Mouse (Mus musculus) intestine, postnatal 0 days (tissue): ENCODE measurements at regions not wholly inside any gene's neighbourhood (a gene's known extent, or its start where the extent isn't known, plus 50 kb on each side); places are given as distances from the start of the nearest gene placed in this dataset.
"Not testable (repeated sequence)": the region's sequence is repeated elsewhere in the genome, so short reads cannot be mapped to it uniquely, and the experiment has no call there.

Source experiments
- ATAC-seq: fragments of 200-750 bp; cut with Nextera tagmentation; 2 replicates; pipeline ENCODE4 v1.8.0; 2017; ENCODE audit warnings: mild to moderate bottlenecking, moderate TSS enrichment, moderate library complexity
- H3K27ac ChIP-seq: fragments of 300-500 bp; sonication (generic); 2 replicates; pipeline ENCODE4 v1.5.1; 2014; ENCODE audit warnings: mild to moderate bottlenecking, low read depth, low read length, moderate library complexity
- H3K27me3 ChIP-seq: fragments of 300-500 bp; sonication (generic); replicated peaks from 2 replicates; pipeline ENCODE4 v1.6.1; 2014; ENCODE audit warnings: low read length, mixed read lengths; ENCODE audit not compliant: control insufficient read depth, insufficient read depth
- H3K36me3 ChIP-seq: fragments of 300-500 bp; sonication (generic); 2 replicates; pipeline ENCODE4 v1.6.1; 2014; ENCODE audit warnings: mild to moderate bottlenecking, moderate library complexity; ENCODE audit not compliant: control insufficient read depth, insufficient read depth
- H3K4me1 ChIP-seq: fragments of 300-500 bp; sonication (generic); replicated peaks from 2 replicates; pipeline ENCODE4 v1.6.1; 2014; ENCODE audit warnings: antibody characterized with exemption, low read length, mixed read lengths; ENCODE audit not compliant: control insufficient read depth, insufficient read depth
- H3K4me2 ChIP-seq: fragments of 300-500 bp; sonication (generic); replicated peaks from 2 replicates; pipeline ENCODE4 v1.6.1; 2014; ENCODE audit warnings: low read depth, mild to moderate bottlenecking, moderate library complexity
- H3K4me3 ChIP-seq: fragments of 300-500 bp; sonication (generic); 2 replicates; pipeline ENCODE4 v1.5.1; 2014; ENCODE audit warnings: low read depth, low read length
- H3K9ac ChIP-seq: fragments of 300-500 bp; sonication (generic); 2 replicates; pipeline ENCODE4 v1.6.1; 2014; ENCODE audit warnings: mild to moderate bottlenecking, low read depth, low read length
- H3K9me3 ChIP-seq: fragments of 300-500 bp; sonication (generic); 2 replicates; pipeline ENCODE4 v1.6.1; 2016; ENCODE audit warnings: mixed run types; ENCODE audit not compliant: control insufficient read depth
- CTCF ChIP-seq: sonication (generic); IDR thresholded peaks from 2 replicates; pipeline ENCODE4 v1.5.1; 2016; ENCODE audit warnings: low read depth, mild to moderate bottlenecking, control low read depth, antibody characterized with exemption, moderate library complexity
- WGBS: fragments of 180-500 bp; shearing (Covaris S2); extraction: QIAGEN DNeasy Blood & Tissue Kit; methylation state at CpG from one replicate; pipeline ENCODE4 v1.1.7; 2014; 5-methylcytosine and 5-hydroxymethylcytosine counted together

DNA sequence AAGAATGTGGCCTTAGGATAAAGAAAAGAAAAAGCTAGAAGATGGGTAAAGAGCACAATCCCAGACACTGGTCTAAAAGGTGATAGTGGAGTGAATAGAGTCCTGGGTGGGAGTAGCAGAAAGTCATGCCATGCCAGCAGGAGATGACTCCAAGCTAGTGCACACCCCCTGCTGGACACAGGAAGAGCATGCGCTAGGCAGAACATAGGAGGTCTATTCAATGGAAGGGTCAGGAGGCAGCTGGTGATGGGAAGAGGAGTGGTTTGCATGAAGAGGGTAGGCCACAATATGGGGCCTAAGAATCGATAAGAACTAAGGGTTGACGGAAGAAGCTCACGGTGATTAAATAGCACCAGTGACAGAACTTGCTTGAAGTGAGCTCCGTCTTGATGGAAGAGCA, 119.3 kb upstream of the Zfp746 start:
- no peaks in the 10 kb centered on the region for H3K4me1 ChIP-seq
- no peak for ATAC-seq
- H3K4me2 ChIP-seq: no peak overlapping the region
- 92% methylated on average over 5 of the region's 5 CpGs for WGBS
- peak; percentile 44 for TF ChIP-seq CTCF
- no peaks in the 10 kb centered on the region for H3K36me3 ChIP-seq
- no peaks in the 10 kb centered on the region for H3K9me3 ChIP-seq
- H3K4me3 ChIP-seq: no peak overlapping the region
- H3K27me3 ChIP-seq: no peaks in the 10 kb centered on the region
- no peak overlapping the region for H3K9ac ChIP-seq
- no peak overlapping the region for H3K27ac ChIP-seq

DNA sequence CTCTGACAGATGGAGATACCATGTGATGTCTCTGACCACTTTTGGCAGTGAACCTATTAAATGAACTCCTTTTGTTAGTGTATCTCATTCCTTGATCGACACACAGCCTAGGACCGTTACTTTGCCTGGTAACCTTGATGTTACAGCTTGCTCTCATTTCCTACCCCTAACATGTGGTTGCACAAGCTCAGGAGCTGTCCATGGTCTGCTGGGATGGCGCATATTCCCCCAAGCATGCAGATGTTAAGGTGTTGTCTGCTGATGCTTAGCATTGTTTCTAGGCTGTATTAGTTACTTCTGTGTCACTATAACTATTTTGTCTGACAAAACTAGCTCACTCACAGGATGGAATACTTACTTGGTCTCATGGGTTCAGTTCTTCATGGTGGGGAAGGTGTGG, 113.6 kb upstream of the Zfp746 start:
- Histone ChIP-seq H3K27me3 (no peaks in the 10 kb centered on the region), H3K9ac (no peak overlapping the region), H3K4me3 (no peak overlapping the region), H3K4me2 (no peak overlapping the region), H3K27ac (no peak overlapping the region), H3K9me3 (no peaks in the 10 kb centered on the region), H3K36me3 (no peaks in the 10 kb centered on the region), H3K4me1 (no peaks in the 10 kb centered on the region)
- WGBS: 48% methylated on average over 3 of the region's 3 CpGs
- no peak for ATAC-seq
- TF ChIP-seq CTCF: no peak

DNA sequence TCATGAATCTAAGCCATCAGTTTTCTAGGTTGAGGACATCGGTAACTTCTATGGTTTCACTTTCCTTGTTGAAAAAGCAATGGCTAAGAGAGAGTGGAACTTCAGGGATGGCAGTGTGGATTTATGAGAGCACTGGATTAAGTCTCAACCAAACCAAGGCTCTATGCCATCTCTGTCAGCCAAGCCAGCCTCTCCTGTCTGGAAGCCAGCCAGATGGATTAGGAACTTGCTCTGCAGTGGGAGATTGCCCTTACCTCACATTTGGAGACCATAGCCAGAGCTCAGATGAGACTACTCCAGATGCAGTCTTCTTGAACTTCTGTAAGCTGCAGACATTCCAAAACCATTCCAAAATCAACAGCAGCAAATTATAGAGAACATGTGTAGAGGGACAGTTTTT, 112.4 kb upstream of the Zfp746 start:
- H3K9me3 ChIP-seq: no peaks in the 10 kb centered on the region
- H3K9ac ChIP-seq: no peak overlapping the region
- TF ChIP-seq CTCF: no peak
- no peak for ATAC-seq
- no peak overlapping the region for H3K27ac ChIP-seq
- WGBS: 85% methylated on average over 1 of the region's 1 CpGs
- H3K36me3 ChIP-seq: no peaks in the 10 kb centered on the region
- no peaks in the 10 kb centered on the region for H3K4me1 ChIP-seq
- H3K4me3 ChIP-seq: no peak overlapping the region
- no peak overlapping the region for H3K4me2 ChIP-seq
- no peaks in the 10 kb centered on the region for H3K27me3 ChIP-seq

DNA sequence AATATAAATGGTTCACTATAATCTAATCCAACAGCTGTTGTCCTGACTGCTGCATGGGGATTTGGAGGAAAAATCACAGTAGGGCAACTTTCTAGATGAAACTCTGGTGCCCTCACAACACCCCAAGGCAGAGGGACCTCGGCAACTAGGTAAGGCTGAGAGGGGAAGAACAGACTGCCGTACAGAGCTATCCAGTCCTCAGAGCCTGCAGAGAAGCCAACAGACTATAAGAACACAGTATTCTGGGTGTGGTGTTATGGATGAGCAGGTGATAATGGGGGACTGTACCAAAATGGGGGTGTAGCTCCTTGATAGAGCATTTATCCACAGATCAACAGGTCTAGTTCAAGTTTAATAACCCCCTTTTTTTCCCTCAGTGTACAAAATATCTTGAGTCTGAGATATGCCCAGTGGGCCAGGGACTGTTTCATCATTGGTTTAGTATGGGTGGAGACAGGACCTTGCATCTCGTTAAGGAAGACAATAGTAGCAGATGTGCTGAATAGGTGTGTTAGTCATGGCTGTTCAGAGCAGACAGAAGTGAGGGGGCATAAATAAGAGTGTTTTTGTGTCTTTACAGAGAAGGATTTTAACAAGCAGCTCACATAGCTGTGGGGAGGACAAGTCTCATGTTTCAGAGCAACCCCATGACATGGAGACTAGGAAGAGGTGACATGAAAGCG, 111.4 kb upstream of the Zfp746 start:
- H3K9me3 ChIP-seq: no peaks in the 10 kb centered on the region
- ATAC-seq: no peak
- WGBS: 75% methylated on average over 4 of the region's 4 CpGs
- no peaks in the 10 kb centered on the region for H3K4me1 ChIP-seq
- no peak for TF ChIP-seq CTCF
- no peak overlapping the region for H3K4me3 ChIP-seq
- H3K9ac ChIP-seq: no peak overlapping the region
- H3K27me3 ChIP-seq: no peaks in the 10 kb centered on the region
- no peaks in the 10 kb centered on the region for H3K36me3 ChIP-seq
- no peak overlapping the region for H3K27ac ChIP-seq
- H3K4me2 ChIP-seq: no peak overlapping the region

DNA sequence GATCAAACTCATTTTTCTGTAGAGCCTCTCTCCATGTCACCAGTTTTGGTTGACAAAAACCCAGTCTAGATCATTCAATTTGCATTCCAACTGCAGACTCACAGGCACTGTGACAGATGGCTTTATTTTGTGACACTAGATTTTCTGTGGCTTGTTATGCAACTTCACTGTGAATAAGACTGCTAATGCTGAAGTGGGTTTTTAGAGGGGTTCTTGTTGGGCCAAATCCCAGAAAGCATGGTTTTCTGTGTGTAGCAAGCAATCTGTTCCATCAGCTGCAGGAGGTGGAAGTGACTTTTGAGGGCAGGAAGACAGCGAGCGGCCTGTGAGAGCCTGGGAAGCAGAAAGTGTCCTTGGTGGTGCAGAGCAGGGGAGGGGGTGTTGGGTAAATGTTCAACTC, 102.0 kb upstream of the Zfp746 start:
- H3K4me3 ChIP-seq, H3K9ac ChIP-seq, ATAC-seq, H3K4me2 ChIP-seq, H3K27ac ChIP-seq, H3K27me3 ChIP-seq, H3K36me3 ChIP-seq, H3K4me1 ChIP-seq, H3K9me3 ChIP-seq: not testable (repeated sequence)
- WGBS: 67% methylated on average over 2 of the region's 2 CpGs

DNA sequence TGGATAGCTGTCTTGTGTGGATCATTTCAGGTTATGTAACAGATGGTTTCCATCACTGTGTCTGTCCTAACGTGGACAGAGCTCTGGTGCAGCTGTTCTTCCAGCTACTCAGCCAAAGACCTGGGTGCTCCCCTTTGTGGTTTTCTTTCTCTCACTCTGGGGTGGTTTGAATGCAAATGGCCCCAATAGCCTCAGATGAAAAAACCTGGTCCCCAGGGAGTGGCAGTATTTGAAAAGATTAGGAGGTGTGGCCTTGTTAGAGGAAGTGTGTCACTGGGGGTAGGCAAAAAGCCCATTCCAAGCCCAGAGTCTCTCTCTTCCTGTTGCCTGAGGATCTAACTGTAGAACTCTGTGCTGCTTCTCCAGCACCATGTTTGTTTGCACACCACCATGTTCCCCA, 98.9 kb upstream of the Zfp746 start:
- Histone ChIP-seq H3K4me3 (no peak overlapping the region), H3K9ac (no peak overlapping the region), H3K36me3 (no peaks in the 10 kb centered on the region), H3K27ac (no peak overlapping the region), H3K4me1 (no peaks in the 10 kb centered on the region), H3K9me3 (no peaks in the 10 kb centered on the region), H3K4me2 (no peak overlapping the region), H3K27me3 (no peaks in the 10 kb centered on the region)
- no peak for TF ChIP-seq CTCF
- 47% methylated on average over 1 of the region's 1 CpGs for WGBS
- no peak for ATAC-seq
